Comparison of ENCODE assay signal across 14 mouse cellular contexts in genomic region chr11:96320688-96321087, GRCm38 (mm10). TPM values are rescaled to one million over a fixed set of nuclear protein-coding genes. Genes with fewer than 3 reads are reported as not detected.
DNase-seq lines count a peak whose midpoint lies in the region; ATAC-seq and TF ChIP-seq lines count a peak whose summit lies in the region.
"Had no signal": no experiment of that assay in that cellular context is flagged by ENCODE, and none has a peak within 500 bp of the region (broad histone marks: within the 10 kb centered on the region; RNA-seq: fewer than 3 reads in every experiment).

No protein-coding gene starts in this region.

- H3K9ac ChIP-seq in heart, embryonic 15.5 days, result no peak overlapping the region
- peak overlapping the region; percentile 87 for H3K9ac ChIP-seq in hindbrain, embryonic 11.5 days (ENCODE audit: low read depth, low read length)
- peak overlapping the region; percentile 22; the same call in 1 of the 2 replicates for H3K9ac ChIP-seq in intestine, postnatal 0 days (ENCODE audit: low read depth, low read length)
- no peak overlapping the region for H3K9ac ChIP-seq in forebrain, embryonic 14.5 days (ENCODE audit: low read length)
- H3K9ac ChIP-seq: forebrain, embryonic 13.5 days had no signal

- no peaks in the 10 kb centered on the region for H3K36me3 ChIP-seq in heart, embryonic 15.5 days
- no peaks in the 10 kb centered on the region for H3K36me3 ChIP-seq in hindbrain, embryonic 11.5 days (ENCODE audit: control insufficient read depth, insufficient read depth, low read length)
- H3K36me3 ChIP-seq in intestine, postnatal 0 days (ENCODE audit: control insufficient read depth, insufficient read depth), result no peaks in the 10 kb centered on the region
- no peaks in the 10 kb centered on the region for H3K36me3 ChIP-seq in forebrain, embryonic 14.5 days (ENCODE audit: control insufficient read depth, insufficient read depth, low read length)

- WGBS in heart, embryonic 15.5 days, result 25% methylated on average over 17 of the region's 17 CpGs
- WGBS in hindbrain, embryonic 11.5 days, result under 1% methylated on average over 17 of the region's 17 CpGs
- 26% methylated on average over 17 of the region's 17 CpGs for WGBS in intestine, postnatal 0 days
- 4% methylated on average over 17 of the region's 17 CpGs for WGBS in forebrain, embryonic 14.5 days

- peak overlapping the region; percentile 61; the same call in 1 of the 2 replicates for H3K4me2 ChIP-seq in heart, embryonic 15.5 days
- peak overlapping the region; percentile 64 for H3K4me2 ChIP-seq in hindbrain, embryonic 11.5 days (replicated peaks; ENCODE audit: low read depth, low read length)
- peak overlapping the region; percentile 83 for H3K4me2 ChIP-seq in intestine, postnatal 0 days (replicated peaks; ENCODE audit: low read depth)
- no peak overlapping the region for H3K4me2 ChIP-seq in forebrain, embryonic 14.5 days (ENCODE audit: low read length)
- H3K4me2 ChIP-seq: forebrain, embryonic 13.5 days had no signal

- no peak for ATAC-seq in heart, embryonic 15.5 days (replicated peaks; ENCODE audit: insufficient number of reproducible peaks, insufficient read depth, low FRiP score, low read depth)
- ATAC-seq in hindbrain, embryonic 11.5 days (ENCODE audit: low FRiP score), result no peak
- no peak for ATAC-seq in intestine, postnatal 0 days
- ATAC-seq in forebrain, embryonic 14.5 days, result no peak
- ATAC-seq in CD4-positive, CD25-positive, alpha-beta regulatory T cell, adult 4 months, result no peak
- ATAC-seq: forebrain, embryonic 13.5 days had no signal

- peak overlapping the region; percentile 80; the same call in 1 of the 2 replicates for H3K27ac ChIP-seq in heart, embryonic 15.5 days
- peak overlapping the region; percentile 98 for H3K27ac ChIP-seq in hindbrain, embryonic 11.5 days (ENCODE audit: low read depth, low read length)
- H3K27ac ChIP-seq in intestine, postnatal 0 days (ENCODE audit: low read depth, low read length), result peak overlapping the region; percentile 37; the same call in 1 of the 2 replicates
- H3K27ac ChIP-seq in forebrain, embryonic 14.5 days (ENCODE audit: low read depth, low read length), result no peak overlapping the region
- H3K27ac ChIP-seq: forebrain, embryonic 13.5 days had no signal

- peaks cover 13% of the 10 kb centered on the region for H3K4me1 ChIP-seq in heart, embryonic 15.5 days (replicated peaks)
- H3K4me1 ChIP-seq in hindbrain, embryonic 11.5 days (replicated peaks; ENCODE audit: control insufficient read depth, insufficient read depth, low read length), result no peaks in the 10 kb centered on the region
- H3K4me1 ChIP-seq in intestine, postnatal 0 days (replicated peaks; ENCODE audit: control insufficient read depth, insufficient read depth, low read length), result no peaks in the 10 kb centered on the region
- H3K4me1 ChIP-seq in forebrain, embryonic 14.5 days (ENCODE audit: control insufficient read depth, insufficient read depth, low read length), result no peaks in the 10 kb centered on the region
- H3K4me1 ChIP-seq: forebrain, embryonic 13.5 days had no signal

- DNase-seq in heart, postnatal 36 days, result no peak
- DNase-seq in hindbrain, embryonic 11.5 days (ENCODE audit: low spot score), result no peak
- DNase-seq in neural tube, embryonic 10.5 days (ENCODE audit: extremely low spot score, low spot score), result peak; percentile 61
- DNase-seq in forebrain, embryonic 14.5 days (ENCODE audit: low spot score), result no peak
- DNase-seq in frontal cortex, postnatal 36 days (ENCODE audit: low spot score in 2 of 2), result no peak
- DNase-seq: thymus, postnatal 36 days had no signal

- peak overlapping the region; percentile 13; the same call in 1 of the 2 replicates for H3K4me3 ChIP-seq in heart, embryonic 15.5 days
- H3K4me3 ChIP-seq in hindbrain, embryonic 11.5 days (ENCODE audit: low read depth, low read length), result peak overlapping the region; percentile 63
- peak overlapping the region; percentile 59 for H3K4me3 ChIP-seq in intestine, postnatal 0 days (ENCODE audit: low read depth, low read length)
- no peak overlapping the region for H3K4me3 ChIP-seq in forebrain, embryonic 14.5 days (ENCODE audit: low read depth, low read length)
- H3K4me3 ChIP-seq: forebrain, embryonic 13.5 days had no signal

- intact Hi-C loops in heart, postnatal 36 days (cut with DNase I), result no loop called here

- H3K9me3 ChIP-seq in heart, embryonic 15.5 days (replicated peaks), result no peaks in the 10 kb centered on the region
- no peaks in the 10 kb centered on the region for H3K9me3 ChIP-seq in hindbrain, embryonic 11.5 days (ENCODE audit: control insufficient read depth, low read length)
- no peaks in the 10 kb centered on the region for H3K9me3 ChIP-seq in intestine, postnatal 0 days (ENCODE audit: control insufficient read depth)
- no peaks in the 10 kb centered on the region for H3K9me3 ChIP-seq in forebrain, embryonic 14.5 days (replicated peaks; ENCODE audit: control insufficient read depth, low read length)
- H3K9me3 ChIP-seq: forebrain, embryonic 13.5 days had no signal

- no peak for TF ChIP-seq CTCF in intestine, postnatal 0 days (IDR thresholded peaks at IDR 0.05; ENCODE audit: low read depth)

- peaks cover 100% of the 10 kb centered on the region for H3K27me3 ChIP-seq in heart, embryonic 15.5 days
- H3K27me3 ChIP-seq in hindbrain, embryonic 11.5 days (ENCODE audit: control insufficient read depth, insufficient read depth, low read length), result peaks cover 73% of the 10 kb centered on the region
- peaks cover 29% of the 10 kb centered on the region for H3K27me3 ChIP-seq in intestine, postnatal 0 days (replicated peaks; ENCODE audit: control insufficient read depth, insufficient read depth, low read length)
- peaks cover 100% of the 10 kb centered on the region for H3K27me3 ChIP-seq in forebrain, embryonic 14.5 days (replicated peaks; ENCODE audit: control insufficient read depth, insufficient read depth, low read length)

RNA-seq across cellular contexts. Expression of gene Hoxb3, which starts 2.4 kb away (rescaled TPM):
- 0.71 and 0.98 TPM in 2 replicates for polyA plus RNA-seq in heart, embryonic 15.5 days (2015; fragmentation: Nextera tagmentation; extraction: Ambion mirVana)
- total RNA-seq in heart, postnatal 36 days (2021), result under 1 TPM; 0.42 to 0.68 TPM
- polyA plus RNA-seq in hindbrain, embryonic 11.5 days (2014; fragmentation: Nextera tagmentation; extraction: Ambion mirVana), result 10.5 and 13.1 TPM in 2 replicates
- 1.1 and 1.3 TPM in 2 replicates for polyA plus RNA-seq in intestine, postnatal 0 days (2015; fragmentation: Nextera tagmentation; extraction: Ambion mirVana)
- polyA plus RNA-seq in forebrain, embryonic 14.5 days (2014; fragmentation: Nextera tagmentation; extraction: Ambion mirVana), result not detected in 2 replicates
- under 1 TPM; 0.22 to 0.56 TPM for polyA plus RNA-seq in CD4-positive, CD25-positive, alpha-beta regulatory T cell, adult 4 months (2017; shearing (Covaris generic))
- total RNA-seq: layer of hippocampus, postnatal 14 days had no signal
- polyA plus RNA-seq: forebrain, embryonic 13.5 days had no signal

RNA-seq across cellular contexts. Expression of gene Hoxb4, which starts 2.6 kb away (rescaled TPM):
- 0.31 and 0.70 TPM in 2 replicates for polyA plus RNA-seq in heart, embryonic 15.5 days (2015; fragmentation: Nextera tagmentation; extraction: Ambion mirVana)
- total RNA-seq in heart, postnatal 36 days (2021), result under 1 TPM; 0.51 to 0.53 TPM
- polyA plus RNA-seq in hindbrain, embryonic 11.5 days (2014; fragmentation: Nextera tagmentation; extraction: Ambion mirVana), result 3.5 and 5.1 TPM in 2 replicates
- 1.1 and 1.5 TPM in 2 replicates for polyA plus RNA-seq in intestine, postnatal 0 days (2015; fragmentation: Nextera tagmentation; extraction: Ambion mirVana)
- polyA plus RNA-seq in forebrain, embryonic 14.5 days (2014; fragmentation: Nextera tagmentation; extraction: Ambion mirVana), result not detected in 2 replicates
- 1 to 10 TPM; 1.9 to 2.5 TPM for polyA plus RNA-seq in CD4-positive, CD25-positive, alpha-beta regulatory T cell, adult 4 months (2017; shearing (Covaris generic))
- total RNA-seq: layer of hippocampus, postnatal 14 days had no signal
- polyA plus RNA-seq: forebrain, embryonic 13.5 days had no signal

RNA-seq across cellular contexts. Expression of gene Hoxb5, which starts 17.6 kb away (rescaled TPM):
- polyA plus RNA-seq in heart, embryonic 15.5 days (2015; fragmentation: Nextera tagmentation; extraction: Ambion mirVana), result 1.4 and 3.3 TPM in 2 replicates
- under 1 TPM; 0.19 to 0.22 TPM for total RNA-seq in heart, postnatal 36 days (2021)
- polyA plus RNA-seq in hindbrain, embryonic 11.5 days (2014; fragmentation: Nextera tagmentation; extraction: Ambion mirVana), result 33.1 and 42.5 TPM in 2 replicates
- polyA plus RNA-seq in intestine, postnatal 0 days (2015; fragmentation: Nextera tagmentation; extraction: Ambion mirVana), result 14.7 and 15.8 TPM in 2 replicates
- polyA plus RNA-seq in forebrain, embryonic 14.5 days (2014; fragmentation: Nextera tagmentation; extraction: Ambion mirVana), result 0.15 TPM in 1 of 2 replicates, not detected in the other
- not detected for polyA plus RNA-seq in CD4-positive, CD25-positive, alpha-beta regulatory T cell, adult 4 months (2017; shearing (Covaris generic))
- total RNA-seq: layer of hippocampus, postnatal 14 days had no signal
- polyA plus RNA-seq: forebrain, embryonic 13.5 days had no signal

RNA-seq across cellular contexts. Expression of gene Hoxb6, which starts 28.4 kb away (rescaled TPM):
- 0.49 and 1.2 TPM in 2 replicates for polyA plus RNA-seq in heart, embryonic 15.5 days (2015; fragmentation: Nextera tagmentation; extraction: Ambion mirVana)
- not detected for total RNA-seq in heart, postnatal 36 days (2021)
- polyA plus RNA-seq in hindbrain, embryonic 11.5 days (2014; fragmentation: Nextera tagmentation; extraction: Ambion mirVana), result 15.9 and 38.5 TPM in 2 replicates
- 5.7 and 6.4 TPM in 2 replicates for polyA plus RNA-seq in intestine, postnatal 0 days (2015; fragmentation: Nextera tagmentation; extraction: Ambion mirVana)
- not detected in 2 replicates for polyA plus RNA-seq in forebrain, embryonic 14.5 days (2014; fragmentation: Nextera tagmentation; extraction: Ambion mirVana)
- not detected for polyA plus RNA-seq in CD4-positive, CD25-positive, alpha-beta regulatory T cell, adult 4 months (2017; shearing (Covaris generic))
- total RNA-seq: heart, adult 8-10 months; layer of hippocampus, postnatal 14 days; megakaryocyte progenitor cell, adult 5-6 weeks had no signal
- polyA plus RNA-seq: forebrain, embryonic 13.5 days had no signal

RNA-seq across cellular contexts. Expression of gene Hoxb2, which starts 29.6 kb away (rescaled TPM):
- polyA plus RNA-seq in heart, embryonic 15.5 days (2015; fragmentation: Nextera tagmentation; extraction: Ambion mirVana), result 3.7 and 6.8 TPM in 2 replicates
- 1 to 10 TPM in 1 of 2 experiments, under 1 TPM in 1; 0.51 to 1.1 TPM for total RNA-seq in heart, postnatal 36 days (2021)
- 64.9 and 67.5 TPM in 2 replicates for polyA plus RNA-seq in hindbrain, embryonic 11.5 days (2014; fragmentation: Nextera tagmentation; extraction: Ambion mirVana)
- 8.4 and 9.4 TPM in 2 replicates for polyA plus RNA-seq in intestine, postnatal 0 days (2015; fragmentation: Nextera tagmentation; extraction: Ambion mirVana)
- not detected in 2 replicates for polyA plus RNA-seq in forebrain, embryonic 14.5 days (2014; fragmentation: Nextera tagmentation; extraction: Ambion mirVana)
- polyA plus RNA-seq in CD4-positive, CD25-positive, alpha-beta regulatory T cell, adult 4 months (2017; shearing (Covaris generic)), result under 1 TPM in 1 of 2 experiments, not detected in 1; 0.09 TPM
- total RNA-seq: CH12.LX; layer of hippocampus, postnatal 14 days had no signal
- polyA plus RNA-seq: forebrain, embryonic 13.5 days had no signal

Comparison
In these comparisons a context has a peak if more than half of its experiments do, and no peak if none do; other contexts are left out.
1. H3K9ac ChIP-seq: peak in hindbrain, embryonic 11.5 days (single experiment) and intestine, postnatal 0 days (single experiment); none in heart, embryonic 15.5 days (single experiment) and forebrain, embryonic 14.5 days (single experiment).